Mouse (Mus musculus): ENCODE data around the gene Sec23a. TPM values are rescaled to one million over a fixed set of nuclear protein-coding genes. Genes with fewer than 3 reads are reported as not detected.

The Sec23a gene
- polyA plus RNA-seq, 1 experiment from 2014 or later, result 69.3 TPM

DNA sequence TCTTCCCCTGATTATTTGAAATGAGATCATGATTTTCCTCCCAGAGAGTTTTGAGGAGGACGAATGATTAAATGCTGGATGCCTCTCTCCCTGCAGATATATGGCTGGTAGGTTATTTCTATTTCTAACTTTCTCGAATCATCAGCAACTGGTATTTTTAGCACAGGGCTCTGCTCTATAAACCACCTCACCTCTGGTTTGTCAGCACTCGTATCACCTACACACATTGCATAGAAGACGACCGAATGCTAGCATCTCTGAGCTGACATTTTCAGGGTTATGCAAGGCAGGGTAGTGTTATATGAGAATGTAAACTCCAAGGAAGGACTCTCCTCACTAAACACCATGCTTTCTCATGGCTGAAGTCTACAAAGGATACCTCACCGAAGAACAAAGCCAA, 63.9 kb downstream of the Sec23a start:
- H3K27me3 ChIP-seq (ENCODE audit: control insufficient read depth, insufficient read depth, low read depth, low read length), result no peaks in the 10 kb centered on the region
- no peaks in the 10 kb centered on the region for H3K4me1 ChIP-seq (replicated peaks; ENCODE audit: control insufficient read depth, insufficient read depth, low read length)
- no peak overlapping the region for H3K27ac ChIP-seq (ENCODE audit: low read length)
- no peak overlapping the region for H3K4me2 ChIP-seq (ENCODE audit: low read depth, low read length)
- H3K9ac ChIP-seq (ENCODE audit: low read length), result no peak overlapping the region
- no peak for ATAC-seq (ENCODE audit: low read depth)
- no peaks in the 10 kb centered on the region for H3K36me3 ChIP-seq (ENCODE audit: control insufficient read depth, insufficient read depth, low read length)
- no peaks in the 10 kb centered on the region for H3K9me3 ChIP-seq (ENCODE audit: control insufficient read depth, low read length)
- 78% methylated on average over 6 of the region's 6 CpGs for WGBS
- H3K4me3 ChIP-seq (ENCODE audit: low read length), result no peak overlapping the region

- Histone ChIP-seq H3K4me2 (ENCODE audit: low read depth, low read length) (no peak overlapping the region), H3K27ac (ENCODE audit: low read length) (no peak overlapping the region)
- no peak for ATAC-seq (ENCODE audit: low read depth)
Observed at GRCm38 (mm10) chr12:58947231-58947630, 64.6 kb downstream of the Sec23a start.

GRCm38 (mm10) chr12:58942544-58942943, 69.3 kb downstream of the Sec23a start:
- ATAC-seq (ENCODE audit: low read depth), result no peak
- no peak overlapping the region for H3K4me2 ChIP-seq (ENCODE audit: low read depth, low read length)
- H3K4me1 ChIP-seq (replicated peaks; ENCODE audit: control insufficient read depth, insufficient read depth, low read length), result no peaks in the 10 kb centered on the region
- no peaks in the 10 kb centered on the region for H3K27me3 ChIP-seq (ENCODE audit: control insufficient read depth, insufficient read depth, low read depth, low read length)
- H3K9me3 ChIP-seq (ENCODE audit: control insufficient read depth, low read length), result peaks cover 3% of the 10 kb centered on the region
- no peak overlapping the region for H3K9ac ChIP-seq (ENCODE audit: low read length)
- no peak overlapping the region for H3K4me3 ChIP-seq (ENCODE audit: low read length)
- H3K27ac ChIP-seq (ENCODE audit: low read length), result no peak overlapping the region
- H3K36me3 ChIP-seq (ENCODE audit: control insufficient read depth, insufficient read depth, low read length), result no peaks in the 10 kb centered on the region
- 70% methylated on average over 4 of the region's 4 CpGs for WGBS

More at GRCm38 (mm10) chr12:58947231-58947630, 64.6 kb downstream of the Sec23a start:
- H3K27me3 ChIP-seq (ENCODE audit: control insufficient read depth, insufficient read depth, low read depth, low read length), result no peaks in the 10 kb centered on the region
- no peaks in the 10 kb centered on the region for H3K36me3 ChIP-seq (ENCODE audit: control insufficient read depth, insufficient read depth, low read length)
- H3K9me3 ChIP-seq (ENCODE audit: control insufficient read depth, low read length), result no peaks in the 10 kb centered on the region
- 19% methylated on average over 4 of the region's 4 CpGs for WGBS
- no peaks in the 10 kb centered on the region for H3K4me1 ChIP-seq (replicated peaks; ENCODE audit: control insufficient read depth, insufficient read depth, low read length)
- H3K4me3 ChIP-seq (ENCODE audit: low read length), result no peak overlapping the region
- no peak overlapping the region for H3K9ac ChIP-seq (ENCODE audit: low read length)

DNA sequence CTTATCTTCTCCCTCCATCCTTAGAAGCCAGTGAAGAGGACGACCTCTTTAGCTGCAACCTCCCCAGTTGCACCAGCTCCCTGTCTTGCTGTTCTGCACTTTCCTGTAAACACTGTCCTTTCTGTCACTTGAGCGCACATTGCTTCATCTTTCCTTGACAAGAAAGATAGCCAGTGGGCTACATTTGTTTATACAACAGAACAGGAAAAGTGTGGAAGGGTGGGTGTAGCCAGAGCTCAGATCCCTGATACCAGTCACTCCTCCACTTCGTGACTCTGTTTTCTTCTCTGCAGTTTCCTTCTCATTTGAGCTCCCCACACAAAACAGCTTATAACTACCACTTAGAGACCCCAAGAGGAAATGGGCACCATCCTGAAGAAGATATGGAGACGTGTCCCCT, 77.2 kb downstream of the Sec23a start:
- ATAC-seq (ENCODE audit: low read depth), result no peak
- 28% methylated on average over 4 of the region's 4 CpGs for WGBS

DNA sequence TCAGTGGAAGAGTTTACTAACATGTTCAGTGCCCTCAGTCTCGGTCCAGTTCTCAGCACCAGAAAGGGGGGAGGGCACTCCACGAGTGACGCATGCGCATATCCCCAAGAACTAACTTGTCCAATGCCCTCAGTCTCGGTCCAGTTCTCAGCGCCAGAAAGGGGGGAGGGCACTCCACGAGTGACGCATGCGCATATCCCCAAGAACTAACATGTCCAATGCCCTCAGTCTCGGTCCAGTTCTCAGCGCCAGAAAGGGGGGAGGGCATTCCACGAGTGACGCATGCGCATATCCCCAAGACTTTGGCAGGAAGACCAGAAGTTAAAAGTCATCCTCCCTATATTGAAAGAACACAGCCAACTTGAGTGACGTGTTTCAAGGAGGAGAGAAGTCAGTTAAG, 86.8 kb downstream of the Sec23a start:
- Histone ChIP-seq H3K4me2 (ENCODE audit: low read depth, low read length) (no peak overlapping the region), H3K4me1 (replicated peaks; ENCODE audit: control insufficient read depth, insufficient read depth, low read length) (no peaks in the 10 kb centered on the region), H3K4me3 (ENCODE audit: low read length) (no peak overlapping the region), H3K9ac (ENCODE audit: low read length) (no peak overlapping the region), H3K27ac (ENCODE audit: low read length) (no peak overlapping the region), H3K36me3 (ENCODE audit: control insufficient read depth, insufficient read depth, low read length) (no peaks in the 10 kb centered on the region), H3K9me3 (ENCODE audit: control insufficient read depth, low read length) (no peaks in the 10 kb centered on the region), H3K27me3 (ENCODE audit: control insufficient read depth, insufficient read depth, low read depth, low read length) (no peaks in the 10 kb centered on the region)
- no peak for ATAC-seq (ENCODE audit: low read depth)
- 86% methylated on average over 15 of the region's 15 CpGs for WGBS

More for the DNA sequence above, 77.2 kb downstream of the Sec23a start:
- Histone ChIP-seq H3K36me3 (ENCODE audit: control insufficient read depth, insufficient read depth, low read length) (no peaks in the 10 kb centered on the region), H3K4me3 (ENCODE audit: low read length) (no peak overlapping the region), H3K27ac (ENCODE audit: low read length) (no peak overlapping the region), H3K4me2 (ENCODE audit: low read depth, low read length) (no peak overlapping the region), H3K9ac (ENCODE audit: low read length) (no peak overlapping the region), H3K9me3 (ENCODE audit: control insufficient read depth, low read length) (0 out of 2 replicates have a peak, but pooled peaks cover under 1% of the 10 kb centered on the region), H3K27me3 (ENCODE audit: control insufficient read depth, insufficient read depth, low read depth, low read length) (no peaks in the 10 kb centered on the region), H3K4me1 (replicated peaks; ENCODE audit: control insufficient read depth, insufficient read depth, low read length) (no peaks in the 10 kb centered on the region)

DNA sequence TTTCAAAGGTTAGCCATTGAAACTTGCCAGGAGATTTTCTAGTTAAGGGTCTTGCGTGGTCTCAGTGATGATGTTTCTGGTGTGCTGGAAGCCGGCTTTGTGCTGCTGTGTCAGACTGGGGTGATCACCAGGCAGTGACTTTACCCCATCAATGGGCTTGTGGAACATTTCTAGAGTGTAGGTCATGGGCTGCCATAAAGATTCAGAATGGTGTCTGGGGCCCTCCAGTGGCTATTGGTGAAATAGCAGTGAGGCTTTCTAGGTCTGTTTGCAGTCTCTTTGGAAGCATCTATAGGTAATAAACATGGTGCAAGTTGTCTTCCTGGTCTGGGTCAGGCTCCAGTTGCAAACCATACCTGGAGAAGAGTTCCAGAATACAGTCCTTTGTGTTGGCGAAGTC, 87.8 kb downstream of the Sec23a start:
- no peak overlapping the region for H3K9ac ChIP-seq (ENCODE audit: low read length)
- no peak overlapping the region for H3K4me3 ChIP-seq (ENCODE audit: low read length)
- no peaks in the 10 kb centered on the region for H3K4me1 ChIP-seq (replicated peaks; ENCODE audit: control insufficient read depth, insufficient read depth, low read length)
- no peak overlapping the region for H3K27ac ChIP-seq (ENCODE audit: low read length)
- no peaks in the 10 kb centered on the region for H3K27me3 ChIP-seq (ENCODE audit: control insufficient read depth, insufficient read depth, low read depth, low read length)
- H3K9me3 ChIP-seq (ENCODE audit: control insufficient read depth, low read length), result no peaks in the 10 kb centered on the region
- H3K36me3 ChIP-seq (ENCODE audit: control insufficient read depth, insufficient read depth, low read length), result no peaks in the 10 kb centered on the region
- ATAC-seq (ENCODE audit: low read depth), result no peak
- WGBS, result 70% methylated on average over 3 of the region's 3 CpGs
- H3K4me2 ChIP-seq (ENCODE audit: low read depth, low read length), result no peak overlapping the region

- Histone ChIP-seq H3K36me3 (ENCODE audit: control insufficient read depth, insufficient read depth, low read length) (no peaks in the 10 kb centered on the region), H3K4me2 (ENCODE audit: low read depth, low read length) (no peak overlapping the region), H3K4me3 (ENCODE audit: low read length) (no peak overlapping the region), H3K27me3 (ENCODE audit: control insufficient read depth, insufficient read depth, low read depth, low read length) (no peaks in the 10 kb centered on the region), H3K4me1 (replicated peaks; ENCODE audit: control insufficient read depth, insufficient read depth, low read length) (no peaks in the 10 kb centered on the region), H3K9me3 (ENCODE audit: control insufficient read depth, low read length) (no peaks in the 10 kb centered on the region), H3K9ac (ENCODE audit: low read length) (no peak overlapping the region), H3K27ac (ENCODE audit: low read length) (no peak overlapping the region)
- WGBS, result 55% methylated on average over 6 of the region's 6 CpGs
- ATAC-seq (ENCODE audit: low read depth), result peak; percentile 36
Observed at GRCm38 (mm10) chr12:58920775-58921174, 91.0 kb downstream of the Sec23a start.

GRCm38 (mm10) chr12:58919516-58919915, 92.3 kb downstream of the Sec23a start:
- H3K27ac ChIP-seq (ENCODE audit: low read length), result no peak overlapping the region
- no peaks in the 10 kb centered on the region for H3K4me1 ChIP-seq (replicated peaks; ENCODE audit: control insufficient read depth, insufficient read depth, low read length)
- no peak overlapping the region for H3K4me2 ChIP-seq (ENCODE audit: low read depth, low read length)
- no peak for ATAC-seq (ENCODE audit: low read depth)
- H3K9ac ChIP-seq (ENCODE audit: low read length), result no peak overlapping the region
- no peak overlapping the region for H3K4me3 ChIP-seq (ENCODE audit: low read length)
- no peaks in the 10 kb centered on the region for H3K9me3 ChIP-seq (ENCODE audit: control insufficient read depth, low read length)
- no peaks in the 10 kb centered on the region for H3K27me3 ChIP-seq (ENCODE audit: control insufficient read depth, insufficient read depth, low read depth, low read length)
- 67% methylated on average over 3 of the region's 3 CpGs for WGBS
- H3K36me3 ChIP-seq (ENCODE audit: control insufficient read depth, insufficient read depth, low read length), result no peaks in the 10 kb centered on the region

DNA sequence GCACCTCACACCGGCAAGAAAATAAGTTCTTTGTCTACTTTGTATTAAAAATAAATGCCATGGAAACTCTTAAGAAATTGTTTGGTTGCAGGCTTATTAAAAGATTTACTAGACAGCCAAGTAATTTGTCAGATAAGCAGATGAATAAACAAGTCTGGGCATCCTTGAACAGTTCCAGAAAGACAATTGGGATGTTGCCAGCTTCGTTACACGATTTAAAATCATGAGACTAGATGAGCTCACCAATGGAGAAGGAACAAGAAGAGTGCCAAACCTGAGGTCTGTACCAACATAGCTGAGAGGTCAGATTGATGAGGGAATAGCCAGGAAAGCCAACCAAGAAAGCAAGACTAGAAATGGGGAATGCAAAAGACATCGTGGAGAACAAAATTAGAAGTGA, 102.0 kb downstream of the Sec23a start:
- no peak overlapping the region for H3K27ac ChIP-seq (ENCODE audit: low read length)
- no peaks in the 10 kb centered on the region for H3K4me1 ChIP-seq (replicated peaks; ENCODE audit: control insufficient read depth, insufficient read depth, low read length)
- no peak for ATAC-seq (ENCODE audit: low read depth)
- no peaks in the 10 kb centered on the region for H3K27me3 ChIP-seq (ENCODE audit: control insufficient read depth, insufficient read depth, low read depth, low read length)
- WGBS, result 71% methylated on average over 4 of the region's 4 CpGs
- no peak overlapping the region for H3K9ac ChIP-seq (ENCODE audit: low read length)
- no peak overlapping the region for H3K4me2 ChIP-seq (ENCODE audit: low read depth, low read length)
- H3K9me3 ChIP-seq (ENCODE audit: control insufficient read depth, low read length), result no peaks in the 10 kb centered on the region
- no peaks in the 10 kb centered on the region for H3K36me3 ChIP-seq (ENCODE audit: control insufficient read depth, insufficient read depth, low read length)
- no peak overlapping the region for H3K4me3 ChIP-seq (ENCODE audit: low read length)

Measured in lung, embryonic 16.5 days (tissue).